Mouse (Mus musculus): Measurements from ENCODE around the gene Slc29a1.

Gene Slc29a1

DNA sequence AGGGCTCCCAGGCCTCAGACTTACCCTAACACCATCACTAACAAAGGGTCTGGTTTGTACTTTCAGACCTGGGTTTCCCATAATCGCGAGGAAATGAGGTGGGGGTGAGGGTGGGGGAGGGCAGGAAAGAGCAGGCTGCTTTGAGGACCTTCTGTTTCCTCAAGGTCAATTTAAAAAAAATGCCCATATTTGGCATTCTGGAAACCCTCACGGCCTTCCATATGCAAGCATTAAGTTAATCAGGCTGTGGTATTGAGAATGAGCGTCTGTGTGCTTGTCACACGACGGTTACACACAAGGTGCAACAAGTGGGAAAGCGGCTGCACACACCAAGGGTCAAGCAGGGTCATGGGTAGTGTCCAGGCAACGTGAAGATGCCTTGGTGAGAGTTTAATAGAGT lies 12.6 kb upstream of the Slc29a1 start:
- DNase-seq (ENCODE audit: low spot score in 2 of 2): no peak

DNA sequence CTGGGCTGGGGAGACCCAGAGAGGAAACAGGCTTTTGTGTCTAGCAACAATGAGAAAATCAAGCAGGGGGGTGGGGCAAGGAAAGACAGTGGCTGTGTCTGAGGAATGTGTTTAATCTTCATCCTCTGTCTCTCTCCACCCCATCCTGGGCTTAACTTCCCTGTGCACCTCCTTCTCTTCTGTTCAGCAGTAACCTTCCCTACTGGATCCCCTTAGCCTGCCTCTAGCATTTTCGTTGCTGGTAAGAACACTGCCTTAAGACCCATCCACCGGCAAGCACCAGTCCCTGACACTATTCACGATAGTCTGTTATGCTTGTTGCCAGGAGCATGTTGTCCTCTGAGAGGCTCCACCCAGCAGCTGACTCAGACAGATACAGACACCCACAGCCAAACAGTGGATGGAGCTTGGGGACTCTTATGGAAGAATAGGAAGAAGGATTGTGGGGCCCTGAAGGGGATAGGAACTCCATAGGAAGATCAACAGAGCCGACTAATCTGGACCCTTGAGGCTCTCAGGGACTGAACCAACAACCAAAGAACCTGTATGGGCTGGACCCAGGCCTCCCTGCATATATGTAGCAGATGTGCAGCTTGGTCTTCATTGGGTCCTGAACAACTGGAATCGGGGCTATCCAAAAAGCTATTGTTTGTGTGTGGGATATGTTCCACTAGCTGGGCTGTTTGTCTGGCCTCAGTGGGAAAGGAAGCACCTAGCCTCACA lies 10.9 kb upstream of the Slc29a1 start:
- no peak for DNase-seq (ENCODE audit: low spot score in 2 of 2)

DNA sequence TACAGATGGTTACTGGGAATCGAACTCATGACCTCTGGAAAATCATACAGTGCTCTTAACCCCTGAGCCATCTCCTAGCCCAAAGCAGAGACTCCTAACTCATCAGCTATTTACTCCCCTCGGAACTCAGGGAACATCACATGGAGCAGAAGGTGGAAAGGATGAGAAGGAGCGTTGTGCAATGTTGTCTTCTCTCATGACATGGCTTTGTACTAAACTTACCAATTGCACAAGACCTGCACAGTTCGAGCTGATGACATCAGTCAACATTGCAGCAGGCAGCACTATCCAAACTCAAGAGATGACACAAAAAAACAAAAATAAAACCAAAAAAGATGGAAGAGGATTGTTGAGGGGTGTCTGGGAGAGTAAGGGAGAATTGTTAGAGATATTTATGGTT lies 9.0 kb upstream of the Slc29a1 start:
- DNase-seq (ENCODE audit: low spot score in 2 of 2): no peak

DNA sequence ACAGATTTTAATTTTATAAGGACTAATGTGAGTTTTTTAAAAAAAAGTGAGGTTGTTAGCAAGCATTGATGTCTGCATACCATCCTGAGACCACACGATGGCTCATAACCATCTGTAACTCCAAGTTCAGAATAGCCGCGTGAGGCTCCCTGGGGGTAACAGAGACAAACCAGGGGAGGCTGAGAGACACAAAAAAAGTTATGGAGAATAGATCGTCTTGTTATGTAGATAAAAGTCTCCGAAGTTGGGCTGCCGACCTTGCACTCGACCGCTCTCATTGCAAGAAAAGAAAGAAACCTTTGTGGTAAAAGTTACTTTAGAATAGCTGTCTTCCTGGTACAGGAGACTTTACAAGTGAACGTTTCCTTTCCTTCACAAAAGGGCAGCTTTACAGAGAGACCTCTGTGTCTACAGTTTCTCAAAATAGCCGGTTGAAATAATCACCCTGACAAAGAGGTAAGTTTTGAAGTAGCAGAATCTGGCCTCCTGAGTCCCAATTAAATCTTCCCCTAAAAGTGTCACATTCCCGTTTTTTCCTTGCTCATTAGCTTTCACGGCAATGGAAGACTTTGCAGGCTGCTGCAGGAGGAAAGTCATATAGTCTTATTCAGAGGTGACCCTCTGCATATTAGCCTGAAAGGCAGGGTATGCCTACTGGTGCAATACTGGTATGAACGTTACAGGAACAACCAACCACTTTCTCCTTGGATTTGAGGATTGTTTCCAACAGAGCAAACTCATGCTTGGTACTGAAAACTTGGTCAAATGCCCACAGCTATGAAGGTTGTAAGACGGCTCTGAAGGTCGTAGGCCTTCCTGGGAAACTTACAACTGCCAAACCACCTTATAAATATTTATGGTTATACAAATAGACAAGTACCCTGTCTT lies 7.8 kb upstream of the Slc29a1 start:
- no peak for DNase-seq (ENCODE audit: low spot score in 2 of 2)

DNA sequence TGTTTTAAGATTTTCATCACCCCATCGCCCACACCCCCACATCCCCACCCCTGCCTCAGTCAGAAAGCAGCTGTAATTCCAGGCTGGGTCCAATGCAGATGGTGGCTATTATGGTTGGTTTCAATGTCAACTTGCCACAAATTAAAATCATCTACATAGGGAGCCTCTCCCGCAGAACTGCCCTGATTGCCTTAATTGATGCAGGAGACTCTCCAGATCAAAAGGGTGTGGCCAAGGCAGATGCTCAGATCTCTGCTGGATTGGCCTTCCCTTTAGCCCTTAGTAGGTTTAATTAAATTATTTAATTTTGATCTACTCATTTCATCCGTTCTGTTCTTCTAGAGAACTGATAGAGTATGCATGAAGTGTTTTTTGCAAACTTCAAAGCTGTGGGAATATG lies 3.6 kb upstream of the Slc29a1 start:
- no peak for DNase-seq (ENCODE audit: low spot score in 2 of 2)

DNA sequence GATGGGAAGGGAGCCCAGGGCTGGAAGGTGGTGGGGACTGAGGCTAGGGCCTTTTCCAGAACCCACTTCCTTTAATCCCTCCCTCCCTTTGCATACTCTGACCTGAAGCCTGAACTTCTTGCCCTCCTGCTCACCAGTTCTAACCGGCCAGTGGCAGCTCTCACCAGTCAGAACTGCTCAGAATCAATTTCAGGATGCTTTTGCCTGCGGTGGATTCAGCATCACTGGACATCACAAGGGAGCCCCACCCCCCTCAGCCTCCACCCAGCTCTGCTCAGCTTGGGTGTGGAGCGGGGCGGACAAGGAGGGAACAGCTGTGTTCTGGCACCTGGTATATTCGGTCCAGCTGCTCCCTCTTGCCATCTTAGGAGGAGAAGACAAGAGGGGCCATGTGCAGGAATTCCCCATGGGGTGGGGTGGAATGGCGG lies 2.5 kb upstream of the Slc29a1 start, which contains the start of gene Mymx:
TSS of gene Mymx (minus strand) at position 226 of the 428 bp plus-strand sequence.
- no peak for DNase-seq (ENCODE audit: low spot score in 2 of 2)

DNA sequence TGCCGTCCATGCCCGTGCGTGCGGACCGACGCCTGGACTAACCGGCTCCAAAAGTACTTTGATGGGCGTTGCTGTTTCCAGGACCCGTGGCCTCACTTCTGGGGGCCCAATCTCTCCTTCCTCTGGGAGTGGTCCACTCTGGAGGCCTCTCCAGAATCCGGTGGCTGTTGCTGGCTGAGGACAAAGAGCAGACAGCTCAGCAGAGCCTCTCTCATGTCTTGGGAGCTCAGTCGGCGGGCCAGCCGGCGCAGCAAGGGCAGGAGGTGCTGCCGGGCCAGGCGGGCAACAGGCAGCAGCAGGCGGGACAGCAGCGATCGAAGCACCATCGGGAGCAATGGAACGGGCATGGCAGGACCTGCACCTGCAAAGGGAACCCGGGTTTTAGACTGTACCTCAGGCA lies 1.9 kb upstream of the Slc29a1 start:
- DNase-seq (ENCODE audit: low spot score in 2 of 2): no peak

DNA sequence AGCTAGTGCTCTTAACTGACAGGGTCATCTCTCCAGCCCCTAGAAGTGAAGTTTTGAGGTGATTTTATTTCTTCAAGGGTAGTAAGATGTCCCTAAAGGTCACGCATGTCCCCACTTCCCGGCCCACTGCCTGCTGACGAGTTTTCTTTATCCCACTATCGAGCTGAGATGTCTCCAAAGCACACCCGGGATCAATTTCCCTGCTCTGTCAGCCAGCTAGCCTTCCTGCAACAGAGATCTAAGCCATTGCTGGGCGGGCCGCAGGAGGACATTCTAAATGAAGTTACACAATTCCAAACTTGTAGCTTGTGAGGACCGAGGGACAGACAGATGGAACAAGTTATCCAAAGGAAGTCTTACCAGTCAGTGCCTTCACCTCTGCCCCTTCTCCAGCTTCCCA lies 861 bp upstream of the Slc29a1 start:
- no peak for DNase-seq (ENCODE audit: low spot score in 2 of 2)

DNA sequence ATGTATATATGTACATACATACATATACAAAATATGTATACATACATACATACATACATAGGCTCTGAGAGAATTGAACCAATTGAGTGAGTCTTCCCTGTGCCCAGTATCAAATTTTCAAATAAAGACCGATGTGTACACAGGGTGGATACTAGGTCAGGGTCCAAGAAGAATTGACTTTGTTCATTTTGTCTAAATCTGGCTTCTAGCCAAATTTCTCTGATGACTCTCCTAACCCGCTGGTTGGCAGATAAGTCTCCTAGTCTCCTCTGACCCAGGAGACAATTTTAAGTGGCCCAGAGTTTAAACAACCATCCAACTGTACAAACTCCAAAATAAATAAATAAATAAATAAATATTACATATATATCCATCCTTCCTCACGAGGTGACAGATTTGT lies 515 bp downstream of the Slc29a1 start:
- no peak for DNase-seq (ENCODE audit: low spot score in 2 of 2)

DNA sequence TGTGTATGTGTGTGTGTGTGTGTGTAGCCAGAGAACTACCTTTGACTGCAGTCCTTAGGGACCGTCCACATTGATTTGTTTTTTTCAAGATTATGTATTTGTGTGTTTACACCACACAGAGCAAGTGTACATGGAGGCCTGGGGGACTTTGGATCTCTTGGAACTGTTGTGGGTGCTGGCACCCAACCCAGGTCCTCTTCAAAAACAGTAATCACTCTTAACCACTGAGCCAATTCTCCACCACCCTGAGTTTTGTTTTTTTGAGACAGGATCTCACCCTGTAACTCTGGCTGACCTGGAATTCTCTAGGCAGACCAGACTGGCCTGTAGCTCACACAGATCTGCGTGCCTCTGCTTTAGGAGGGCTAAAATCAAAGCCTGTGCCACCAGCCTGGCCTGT lies 1.0 kb downstream of the Slc29a1 start:
- DNase-seq (ENCODE audit: low spot score in 2 of 2): no peak

DNA sequence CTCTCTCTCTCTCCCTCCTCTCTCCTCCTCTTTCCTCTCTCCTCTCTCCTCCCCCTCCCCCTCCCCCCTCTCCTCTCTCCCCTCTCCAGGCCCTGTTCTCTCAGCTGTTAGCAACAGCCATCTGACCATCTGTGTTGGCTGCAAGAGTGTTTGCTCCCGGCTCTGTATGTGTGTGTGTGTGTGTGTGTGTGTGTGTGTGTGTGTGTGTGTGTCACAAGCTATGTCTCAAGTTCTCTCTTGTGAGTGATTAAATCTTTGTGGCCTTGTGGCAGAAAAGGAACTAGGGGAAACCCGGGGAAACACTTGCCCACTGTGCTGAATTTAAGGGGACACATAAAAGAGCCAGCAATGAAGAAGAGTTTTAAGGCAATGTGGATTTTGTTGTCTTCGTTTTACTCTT lies 1.6 kb downstream of the Slc29a1 start:
- no peak for DNase-seq (ENCODE audit: low spot score in 2 of 2)

DNA sequence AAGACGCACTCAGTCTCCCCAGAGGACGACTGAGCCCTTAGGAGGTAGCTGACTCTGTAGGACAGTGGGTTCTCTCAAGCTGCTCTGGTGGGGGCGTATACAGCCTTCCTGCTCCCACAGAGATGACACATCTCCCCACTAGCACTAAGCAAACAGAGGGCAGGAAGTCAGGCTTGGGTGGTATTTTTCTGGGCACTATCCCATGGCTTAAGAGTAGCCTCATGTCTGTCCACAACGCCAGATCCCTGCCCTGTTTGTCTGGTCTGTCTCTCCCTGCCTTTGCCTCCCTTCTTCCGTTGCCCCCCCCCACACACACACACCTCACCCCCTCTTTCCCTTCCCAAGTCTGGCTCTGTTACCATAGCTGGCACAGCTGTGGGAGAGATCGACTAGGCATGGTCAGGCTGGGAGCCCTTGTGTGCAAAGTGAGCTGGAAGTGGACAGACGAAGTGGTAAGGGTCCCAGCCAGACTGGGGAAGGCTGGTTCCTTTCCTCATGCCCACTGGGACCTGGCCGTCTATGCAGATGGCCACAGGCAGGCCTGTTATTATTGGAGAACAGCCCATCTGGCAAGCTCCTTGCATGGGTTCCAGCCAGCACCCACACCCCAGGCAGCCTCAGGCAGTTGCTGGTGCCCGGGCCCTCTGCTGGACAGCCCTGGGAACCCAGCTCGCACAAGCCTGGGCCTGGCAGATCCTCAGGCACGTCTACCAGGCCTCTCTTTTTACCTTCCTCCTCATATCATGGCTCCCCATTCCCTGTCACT lies 2.6 kb downstream of the Slc29a1 start:
- DNase-seq (ENCODE audit: low spot score in 2 of 2): peak; percentile 44 to 71

DNA sequence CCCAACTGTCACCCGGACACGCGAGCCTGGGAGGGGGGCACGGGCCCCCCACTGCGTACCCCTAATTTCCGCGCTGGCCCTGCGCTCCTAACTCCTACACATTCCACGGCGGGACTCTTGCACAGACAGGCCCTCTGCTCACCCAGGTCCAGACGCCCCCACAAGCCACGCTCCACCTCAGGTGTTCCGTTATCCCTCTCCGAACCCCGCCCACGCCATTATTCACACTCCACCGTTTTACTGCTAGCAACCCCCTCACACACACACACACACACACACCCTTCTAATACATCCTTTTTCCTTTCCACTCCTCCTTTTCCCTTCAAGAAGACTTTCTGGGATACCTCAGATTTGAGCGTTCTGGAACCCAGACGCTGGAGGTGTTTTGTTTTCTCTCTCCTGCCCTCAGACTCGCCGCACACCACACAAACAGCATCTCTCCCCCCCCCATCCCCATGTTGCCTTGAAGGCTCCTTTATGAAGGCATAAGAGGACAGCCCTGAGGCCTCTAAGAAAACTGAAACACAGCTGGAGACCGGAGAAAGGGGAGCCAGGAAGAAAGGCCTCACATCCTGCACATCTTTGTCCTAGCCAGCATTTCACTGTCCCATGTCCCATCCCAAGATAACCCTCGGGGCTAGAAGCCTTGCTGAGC lies 3.5 kb downstream of the Slc29a1 start:
- no peak for DNase-seq (ENCODE audit: low spot score in 2 of 2)

DNA sequence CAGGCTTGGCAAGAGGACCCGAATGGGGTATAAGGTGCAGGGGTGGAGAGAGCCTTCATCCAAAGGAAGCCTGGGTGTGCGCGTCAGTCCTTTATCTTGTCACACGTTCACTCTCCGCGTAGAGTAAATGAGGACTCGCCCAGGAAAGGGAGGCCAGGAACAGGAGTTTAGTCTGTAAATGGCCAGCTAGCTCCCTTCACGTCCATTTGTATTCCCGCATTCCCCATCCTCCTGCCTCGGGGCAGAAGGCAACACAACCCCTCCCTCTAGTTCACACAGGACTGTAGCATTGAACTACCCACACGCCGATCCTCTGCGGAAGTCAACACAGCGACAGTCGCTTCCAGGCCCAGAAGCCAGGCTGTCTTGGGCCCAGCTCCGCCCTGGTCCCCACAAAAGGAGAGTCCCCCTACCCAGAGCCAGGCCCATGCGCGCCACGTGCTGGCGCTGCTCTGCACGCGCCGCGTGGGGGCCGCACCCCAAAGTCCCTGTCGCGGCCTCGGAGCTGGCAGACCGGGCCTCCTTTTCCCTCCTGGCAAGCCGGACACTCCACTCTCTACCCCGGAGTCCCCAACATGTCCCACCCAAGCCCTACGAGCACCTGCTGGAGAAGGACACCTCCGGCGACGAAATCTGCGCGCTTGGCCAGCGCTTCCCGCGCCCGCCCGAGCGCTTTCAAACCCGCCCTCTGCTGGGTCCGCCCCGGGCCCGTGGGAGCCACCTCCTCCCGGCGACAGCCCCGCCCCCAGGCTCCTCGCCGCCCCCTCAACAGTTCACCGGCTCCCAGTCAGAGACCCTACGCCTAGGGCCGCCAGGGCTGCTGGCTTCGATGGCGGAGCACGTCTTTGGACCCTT lies 4.3 kb downstream of the Slc29a1 start:
- DNase-seq (ENCODE audit: low spot score in 2 of 2): peak; percentile 67 to 77

DNA sequence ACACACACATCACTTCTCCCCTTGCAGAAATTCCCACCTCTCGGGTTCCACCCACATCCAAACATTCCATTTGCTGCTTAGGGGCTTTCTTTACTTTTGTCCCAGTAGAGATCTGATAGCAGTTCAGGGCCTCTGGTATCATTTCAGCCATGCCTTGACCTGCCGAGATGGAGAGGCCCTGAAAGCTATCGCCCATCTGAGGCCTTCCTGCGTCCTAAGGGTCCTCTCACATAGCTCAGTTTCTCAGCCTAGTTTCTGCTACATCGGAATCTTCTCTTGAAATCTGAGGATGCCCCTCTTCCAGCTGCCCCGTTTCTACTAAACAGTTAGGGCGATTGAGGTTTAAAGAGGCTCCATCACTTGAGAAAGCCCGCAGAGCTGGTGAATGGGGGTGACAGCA lies 5.2 kb downstream of the Slc29a1 start:
- no peak for DNase-seq (ENCODE audit: low spot score in 2 of 2)

DNA sequence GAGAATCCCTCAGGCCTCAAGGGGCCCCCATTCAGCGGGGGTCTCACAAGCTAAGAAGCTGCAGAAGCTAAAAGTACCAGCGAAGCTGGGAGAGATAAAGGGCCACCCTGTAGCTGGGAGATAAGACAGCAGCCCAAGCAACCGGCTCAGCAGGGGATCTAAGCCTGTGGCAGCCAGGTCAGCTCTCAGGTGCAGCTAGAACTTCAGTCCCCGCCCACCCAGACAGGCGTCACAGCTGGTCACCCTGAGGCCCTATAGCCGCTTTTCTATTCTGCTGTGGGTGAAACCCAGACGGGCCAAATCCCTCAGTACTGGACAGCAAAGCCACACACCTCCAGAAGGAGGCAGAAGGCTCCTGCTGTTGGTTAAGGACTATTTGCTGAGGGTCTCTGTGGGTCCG lies 5.9 kb downstream of the Slc29a1 start:
- peak; percentile 43 to 48 for DNase-seq (ENCODE audit: low spot score in 2 of 2)

DNA sequence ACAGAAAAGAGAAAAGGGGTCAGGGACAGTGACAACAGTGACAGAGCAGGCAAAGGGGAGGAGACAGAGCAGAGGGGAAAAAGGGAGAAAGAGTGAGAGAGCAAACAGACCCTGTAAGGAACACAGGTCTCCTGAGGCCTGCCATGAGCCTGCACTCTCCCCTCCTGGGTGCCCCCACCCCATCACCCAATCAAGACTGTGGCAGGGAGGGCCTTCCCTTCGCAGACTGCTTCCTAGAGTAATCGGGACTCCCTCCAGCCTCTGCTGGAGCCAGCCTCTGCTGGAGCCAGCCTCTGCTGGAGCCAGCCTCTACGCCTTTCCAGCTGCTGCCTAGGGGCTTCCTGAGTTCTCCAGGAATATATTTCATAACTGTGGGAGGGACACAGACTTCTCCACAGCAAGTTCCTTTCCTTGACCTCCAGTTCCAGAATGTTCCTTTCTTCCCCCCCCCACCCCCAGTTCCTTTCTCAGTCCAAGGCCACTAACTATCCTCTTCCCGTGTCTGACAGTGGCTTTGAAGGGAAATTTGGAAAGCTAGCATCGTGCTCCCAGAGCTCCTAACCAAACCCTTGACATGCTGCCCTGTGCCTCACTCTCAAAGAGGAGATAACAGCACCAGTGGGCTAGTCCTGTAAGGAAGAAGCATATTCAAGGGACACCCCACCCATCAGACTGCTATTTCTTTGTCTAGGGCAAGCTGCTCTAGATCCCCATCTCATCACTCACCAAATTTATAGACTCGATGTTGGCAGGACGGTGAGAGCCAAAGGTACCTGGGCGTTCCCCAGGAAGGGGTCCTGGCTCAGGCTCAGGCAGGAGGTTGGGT lies 6.6 kb downstream of the Slc29a1 start:
- no peak for DNase-seq (ENCODE audit: low spot score in 2 of 2)

DNA sequence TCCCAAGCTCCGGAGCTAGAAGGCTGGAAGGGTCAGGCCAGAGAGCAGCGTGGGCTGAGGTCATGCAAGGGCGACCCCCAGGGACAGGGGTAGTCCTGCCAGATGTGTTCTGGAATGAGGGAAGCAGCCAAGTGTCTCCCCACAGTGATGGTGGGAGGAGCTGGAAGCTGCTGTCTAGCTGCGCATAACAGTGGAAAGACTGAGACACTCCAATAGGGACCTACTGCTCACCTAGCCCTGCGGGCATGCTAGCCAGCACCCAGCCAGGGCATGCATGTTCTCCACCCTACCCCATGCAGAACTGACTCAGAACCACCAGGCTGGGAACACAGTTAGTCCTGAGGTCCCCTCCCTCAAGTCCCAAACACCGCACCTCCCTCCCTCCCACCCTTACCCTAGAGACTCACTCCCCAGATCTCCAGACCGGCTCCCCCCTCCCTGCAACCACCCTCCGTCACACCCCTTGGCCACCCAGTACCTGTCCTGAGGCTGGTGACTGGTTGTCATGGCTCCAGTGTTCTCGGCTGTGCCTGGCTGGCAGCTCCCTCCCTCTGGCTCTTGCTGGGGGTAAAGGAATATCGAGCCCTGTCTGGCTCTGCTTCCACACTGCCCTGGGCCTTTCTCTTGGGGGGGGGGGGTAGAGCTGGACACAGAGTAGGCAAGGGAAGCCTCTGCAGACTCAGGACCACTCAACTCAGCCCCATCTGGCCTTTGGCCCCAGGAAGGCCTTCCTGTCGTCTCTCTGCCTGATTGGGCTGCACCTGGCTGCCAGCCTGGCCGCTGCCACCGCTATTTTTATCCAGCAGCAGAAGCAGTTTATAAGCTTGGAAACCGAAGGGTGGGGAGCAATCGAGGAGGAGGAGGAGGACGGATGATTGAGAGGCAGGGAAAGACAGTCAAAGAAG lies 7.5 kb downstream of the Slc29a1 start:
- no peak for DNase-seq (ENCODE audit: low spot score in 2 of 2)

DNA sequence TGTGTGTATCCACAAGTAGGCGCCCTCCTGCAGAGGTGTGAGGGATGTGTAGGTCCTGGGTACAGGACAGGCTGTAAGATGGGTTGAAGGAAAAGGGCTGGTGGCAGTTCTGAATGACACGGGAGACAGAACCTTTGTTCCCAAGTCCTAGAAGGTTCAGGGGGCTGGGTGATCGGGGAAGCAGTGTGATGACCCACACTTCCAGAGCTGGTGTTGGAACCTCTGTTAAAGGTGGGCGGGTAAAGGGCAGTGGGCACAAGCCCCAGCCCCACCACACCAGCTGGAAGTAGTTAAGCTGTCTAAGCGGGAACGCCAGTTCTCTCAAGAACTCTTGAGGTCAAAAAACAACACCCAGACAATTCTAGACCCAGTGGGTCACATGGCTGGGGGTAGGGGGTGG lies 9.0 kb downstream of the Slc29a1 start:
- DNase-seq (ENCODE audit: low spot score in 2 of 2): no peak

Data from spleen, postnatal 14 days (tissue).